Mouse (Mus musculus) myocyte (in vitro differentiated cells): ENCODE measurements at regions not wholly inside any gene's neighbourhood (a gene's known extent, or its start where the extent isn't known, plus 50 kb on each side); places are given as distances from the start of the nearest gene placed in this dataset.

ENCODE experiments used
- H3K27me3 ChIP-seq: one replicate; pipeline ENCODE4 v1.6.1; 2011; ENCODE audit not compliant: control insufficient read depth, insufficient read depth, insufficient read length
- H3K36me3 ChIP-seq: one replicate; pipeline ENCODE4 v1.6.1; 2011; ENCODE audit not compliant: control insufficient read depth, insufficient read depth
- H3K4me2 ChIP-seq: one replicate; pipeline ENCODE4 v1.6.1; 2011; ENCODE audit warnings: low read depth, control low read depth
- H3K4me3 ChIP-seq: one replicate; pipeline ENCODE4 v1.5.1; 2011; ENCODE audit warnings: mild to moderate bottlenecking, control low read depth, moderate library complexity
- H3K79me2 ChIP-seq: one replicate; pipeline ENCODE4 v1.6.1; 2011; ENCODE audit not compliant: control insufficient read depth, insufficient read depth
- H3ac ChIP-seq: one replicate; pipeline ENCODE4 v1.6.1; 2011; ENCODE audit not compliant: control insufficient read depth, insufficient read length
- CEBPB ChIP-seq: IDR thresholded peaks from 2 replicates; pipeline ENCODE4 v1.6.1; 2011; ENCODE audit warnings: mild to moderate bottlenecking, moderate library complexity; ENCODE audit not compliant: poor library complexity, insufficient read depth, severe bottlenecking
- E2F4 ChIP-seq: IDR thresholded peaks from one replicate; pipeline ENCODE4 v1.6.1; 2011; ENCODE audit warnings: mild to moderate bottlenecking, control low read depth, moderate library complexity; ENCODE audit not compliant: insufficient read depth
- MAX ChIP-seq: IDR thresholded peaks from one replicate; pipeline ENCODE4 v1.6.1; 2011; ENCODE audit warnings: low read depth, mild to moderate bottlenecking, control low read depth
- MYOD1 ChIP-seq, 3 experiments: IDR thresholded peaks; one replicate each; pipeline ENCODE4 v1.6.1; 2011; ENCODE audit warnings: control low read depth in 2 of 3, low read depth in 2 of 3, mild to moderate bottlenecking in 2 of 3, moderate library complexity in 1 of 3; ENCODE audit not compliant: insufficient read length in 2 of 3, control insufficient read depth in 1 of 3
- MYOG ChIP-seq, 3 experiments: IDR thresholded peaks; one replicate each; pipeline ENCODE4 v1.6.1; 2011; ENCODE audit warnings: control low read depth in 2 of 3, low read depth in 2 of 3, mild to moderate bottlenecking in 2 of 3; ENCODE audit not compliant: insufficient read length in 2 of 3, control insufficient read depth in 1 of 3, insufficient read depth in 1 of 3
- POLR2A ChIP-seq: IDR thresholded peaks from one replicate; pipeline ENCODE4 v1.6.1; 2011; ENCODE audit warnings: low read depth, mild to moderate bottlenecking, control low read depth, moderate library complexity; ENCODE audit not compliant: insufficient read length
- POLR2AphosphoS2 ChIP-seq: IDR thresholded peaks from one replicate; pipeline ENCODE4 v1.6.1; 2011; ENCODE audit warnings: low read depth, control low read depth; ENCODE audit not compliant: insufficient read length
- REST ChIP-seq: IDR thresholded peaks from one replicate; pipeline ENCODE4 v1.6.1; 2011; ENCODE audit warnings: mild to moderate bottlenecking, control low read depth, moderate library complexity; ENCODE audit not compliant: insufficient read depth, insufficient read length
- SRF ChIP-seq: IDR thresholded peaks from one replicate; pipeline ENCODE4 v1.6.1; 2011; ENCODE audit warnings: low read depth; ENCODE audit not compliant: control insufficient read depth, insufficient read length
- TCF12 ChIP-seq: IDR thresholded peaks from one replicate; pipeline ENCODE4 v1.6.1; 2011; ENCODE audit warnings: mild to moderate bottlenecking, control low read depth; ENCODE audit not compliant: poor library complexity, insufficient read depth, severe bottlenecking
- TCF3 ChIP-seq: IDR thresholded peaks from one replicate; pipeline ENCODE4 v1.6.1; 2011; ENCODE audit warnings: low read depth, control low read depth; ENCODE audit not compliant: insufficient read length
- USF1 ChIP-seq: IDR thresholded peaks from one replicate; pipeline ENCODE4 v1.6.1; 2011; ENCODE audit warnings: low read depth, mild to moderate bottlenecking, control low read depth, moderate library complexity

- no peak overlapping the region for H3K4me2 ChIP-seq
- H3K4me3 ChIP-seq, result no peak overlapping the region
- peaks cover 9% of the 10 kb centered on the region for H3K27me3 ChIP-seq
- H3K79me2 ChIP-seq, result no peaks in the 10 kb centered on the region
- TF ChIP-seq MAX, result no peak
- no peak for TF ChIP-seq MYOG (IDR thresholded peaks at IDR 0.05; ENCODE audit: control insufficient read depth in 1 of 3, insufficient read depth in 1 of 3, insufficient read length in 2 of 3, low read depth in 2 of 3)
- no peak for TF ChIP-seq SRF
- no peak for TF ChIP-seq MYOD1 (IDR thresholded peaks at IDR 0.05; ENCODE audit: control insufficient read depth in 1 of 3, insufficient read length in 2 of 3, low read depth in 2 of 3)
- TF ChIP-seq TCF3, result no peak
- TF ChIP-seq TCF12, result no peak
- no peak for TF ChIP-seq CEBPB
- TF ChIP-seq E2F4, result no peak
- TF ChIP-seq REST, result no peak
- TF ChIP-seq POLR2A, result no peak
- no peak for TF ChIP-seq POLR2AphosphoS2
- TF ChIP-seq USF1, result no peak
- H3K36me3 ChIP-seq, result no peaks in the 10 kb centered on the region
- H3ac ChIP-seq, result no peak overlapping the region
Measured at GRCm38 (mm10) chr14:24886164-24886563, 399.2 kb downstream of the Rps24 start.

- Histone ChIP-seq H3K27me3 (peaks cover 9% of the 10 kb centered on the region), H3K79me2 (no peaks in the 10 kb centered on the region), H3ac (no peak overlapping the region), H3K36me3 (no peaks in the 10 kb centered on the region), H3K4me2 (no peak overlapping the region), H3K4me3 (no peak overlapping the region)
- TF ChIP-seq TCF3 (no peak), USF1 (no peak), POLR2A (no peak), E2F4 (no peak), SRF (no peak), MYOD1 (IDR thresholded peaks at IDR 0.05; ENCODE audit: control insufficient read depth in 1 of 3, insufficient read length in 2 of 3, low read depth in 2 of 3) (no peak)
Measured at GRCm38 (mm10) chr14:24886896-24887421, 400.0 kb downstream of the Rps24 start.

- Histone ChIP-seq H3ac (no peak overlapping the region), H3K27me3 (peaks cover 9% of the 10 kb centered on the region), H3K4me3 (no peak overlapping the region), H3K79me2 (no peaks in the 10 kb centered on the region), H3K36me3 (no peaks in the 10 kb centered on the region), H3K4me2 (no peak overlapping the region)
- TF ChIP-seq REST (no peak), MAX (no peak), POLR2AphosphoS2 (no peak), POLR2A (no peak), USF1 (no peak), TCF3 (no peak), MYOG (IDR thresholded peaks at IDR 0.05; ENCODE audit: control insufficient read depth in 1 of 3, insufficient read depth in 1 of 3, insufficient read length in 2 of 3, low read depth in 2 of 3) (no peak), CEBPB (no peak), SRF (no peak), E2F4 (no peak), MYOD1 (IDR thresholded peaks at IDR 0.05; ENCODE audit: control insufficient read depth in 1 of 3, insufficient read length in 2 of 3, low read depth in 2 of 3) (no peak), TCF12 (no peak)
Measured at GRCm38 (mm10) chr14:24890856-24891255, 403.9 kb downstream of the Rps24 start.

GRCm38 (mm10) chr14:24895196-24895595 lies 408.3 kb downstream of the Rps24 start:
- H3K27me3 ChIP-seq, result no peaks in the 10 kb centered on the region
- H3K79me2 ChIP-seq, result no peaks in the 10 kb centered on the region

GRCm38 (mm10) chr14:24896681-24897080 lies 409.8 kb downstream of the Rps24 start:
- TF ChIP-seq REST (no peak), CEBPB (no peak), MYOD1 (IDR thresholded peaks at IDR 0.05; ENCODE audit: control insufficient read depth in 1 of 3, insufficient read length in 2 of 3, low read depth in 2 of 3) (no peak), MYOG (IDR thresholded peaks at IDR 0.05; ENCODE audit: control insufficient read depth in 1 of 3, insufficient read depth in 1 of 3, insufficient read length in 2 of 3, low read depth in 2 of 3) (no peak), POLR2AphosphoS2 (no peak), TCF3 (no peak)
- H3ac ChIP-seq, result no peak overlapping the region
- H3K27me3 ChIP-seq, result no peaks in the 10 kb centered on the region
- no peak overlapping the region for H3K4me3 ChIP-seq
- H3K36me3 ChIP-seq, result no peaks in the 10 kb centered on the region
- H3K4me2 ChIP-seq, result no peak overlapping the region
- no peaks in the 10 kb centered on the region for H3K79me2 ChIP-seq

More at GRCm38 (mm10) chr14:24895196-24895595, 408.3 kb downstream of the Rps24 start:
- TF ChIP-seq MYOD1 (IDR thresholded peaks at IDR 0.05; ENCODE audit: control insufficient read depth in 1 of 3, insufficient read length in 2 of 3, low read depth in 2 of 3) (no peak), MYOG (IDR thresholded peaks at IDR 0.05; ENCODE audit: control insufficient read depth in 1 of 3, insufficient read depth in 1 of 3, insufficient read length in 2 of 3, low read depth in 2 of 3) (no peak), E2F4 (no peak), POLR2A (no peak)
- Histone ChIP-seq H3K36me3 (no peaks in the 10 kb centered on the region), H3K4me2 (no peak overlapping the region), H3K4me3 (no peak overlapping the region), H3ac (no peak overlapping the region)
